Mouse (Mus musculus) hematopoietic stem cell, adult 5-6 weeks (primary cell): Measurements from ENCODE around the gene Tlr9. TPM values are rescaled to one million over a fixed set of nuclear protein-coding genes. Genes with fewer than 3 reads are reported as not detected.

Experiments used
- ATAC-seq, 2 experiments: fragments of 125-278 bp in 1 of 2; replicated peaks in 1 of 2; 2 replicates each; pipeline ENCODE4 v1.8.0; 2016 to 2017; ENCODE audit warnings: inconsistent platforms in 2 of 2, mild to moderate bottlenecking in 2 of 2, moderate number of reproducible peaks in 2 of 2, low read depth in 1 of 2, moderate TSS enrichment in 1 of 2; ENCODE audit not compliant: low FRiP score in 2 of 2, poor library complexity in 2 of 2, severe bottlenecking in 2 of 2, insufficient read depth in 1 of 2, low TSS enrichment in 1 of 2
- total RNA-seq: library from RNA; stranded (forward); fragments of 172-1452, 232-1000 nt; gene quantifications from 2 replicates; pipeline ENCODE4 v1.2.3, GENCODE M21; 2017

The Tlr9 gene
- total RNA-seq, 1 experiment from 2014 or later, result 0.84 TPM

GRCm38 (mm10) chr9:106199535-106200272, 22.7 kb upstream of the Tlr9 start, which contains the start of gene Ppm1m:
Gene Ppm1m (minus strand): TSS chr9:106199746.
- no peak; a peak in 1 of 4 replicates for ATAC-seq

GRCm38 (mm10) chr9:106201895-106202294, 20.5 kb upstream of the Tlr9 start:
- ATAC-seq, result no peak

DNA sequence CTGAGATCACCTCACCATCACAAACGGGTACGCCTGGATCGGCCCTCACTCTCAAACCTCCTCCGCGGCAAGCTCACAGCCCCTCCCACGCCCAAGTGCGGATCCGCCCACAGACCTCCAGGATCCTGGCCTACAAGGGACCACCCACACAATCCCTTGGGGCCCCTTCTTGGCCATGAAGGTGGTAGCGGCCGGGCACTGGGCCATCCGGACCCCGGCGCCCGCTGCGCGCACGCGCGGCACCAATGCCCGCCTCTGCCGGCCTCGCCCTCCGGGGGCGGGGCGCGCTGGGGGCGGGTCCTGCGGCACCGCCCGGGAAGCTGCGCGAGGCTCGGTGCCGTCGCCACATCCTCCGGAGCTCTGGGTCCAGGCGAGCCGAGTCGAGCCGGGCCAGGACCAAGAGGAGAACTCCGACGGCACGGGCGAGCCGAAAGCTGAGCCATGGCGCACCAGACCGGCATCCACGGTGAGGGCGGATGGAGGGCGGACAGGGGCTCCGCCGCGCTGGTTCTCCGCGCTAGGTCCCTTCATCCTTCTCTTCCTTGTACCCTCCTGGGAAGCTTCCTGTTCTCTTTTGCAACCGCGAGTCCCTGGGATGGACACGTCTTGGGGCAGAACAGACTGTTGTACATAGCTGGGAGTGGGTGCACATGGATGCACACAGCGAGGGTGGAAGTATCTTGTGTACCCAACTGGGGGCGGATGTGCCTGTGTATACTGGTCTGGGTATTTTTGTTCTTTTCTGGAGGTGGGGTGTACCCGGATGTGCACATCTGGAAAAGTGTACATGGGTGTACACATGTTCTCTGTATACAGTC, 19.4 kb upstream of the Tlr9 start, which contains the start of gene Twf2:
Twf2 (plus strand) TSS at position 290 of the 818 bp plus-strand sequence.
- ATAC-seq, result peak; percentile 70 to 76

DNA sequence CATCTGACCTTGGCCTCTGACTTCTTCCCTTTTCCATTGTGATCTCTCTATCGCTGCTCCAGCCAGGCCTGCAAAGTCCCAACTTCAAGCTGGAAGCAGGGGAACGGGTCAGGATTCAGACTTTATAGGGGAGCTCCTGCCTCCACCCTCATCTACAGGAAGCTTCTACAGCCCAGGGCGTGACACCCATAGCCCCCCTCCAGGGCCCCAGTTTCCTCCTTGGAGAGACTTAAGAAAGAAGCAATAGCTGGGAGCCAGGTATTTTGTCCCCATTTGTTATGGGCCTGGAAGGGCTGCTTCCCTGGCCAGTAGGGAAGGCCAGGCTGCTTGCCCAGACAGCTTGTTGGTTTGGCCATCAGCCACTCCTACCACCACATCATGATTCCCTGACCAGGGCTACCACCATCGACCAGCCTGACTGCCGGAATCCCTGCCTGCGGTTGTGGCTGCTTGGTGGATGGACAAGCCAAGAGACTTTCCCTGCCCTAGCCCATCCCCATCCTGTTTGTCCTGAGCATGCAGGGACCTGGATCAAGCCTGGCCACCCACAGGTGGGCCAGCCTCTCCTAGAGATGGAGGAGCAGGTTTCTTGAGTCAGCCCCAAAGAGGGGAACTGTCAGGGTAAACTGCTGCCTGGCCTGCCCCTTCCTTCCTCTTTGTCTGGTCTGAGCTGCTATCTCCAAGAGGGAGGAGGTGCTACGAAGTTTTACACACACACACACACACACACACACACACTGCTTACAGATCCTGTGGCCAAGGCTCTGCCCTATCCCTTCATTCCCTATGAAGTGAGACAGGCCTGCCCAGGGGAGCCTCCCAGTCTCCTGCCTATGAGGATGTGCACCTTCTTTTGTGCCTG, 18.2 kb upstream of the Tlr9 start:
- peak; percentile 13 to 20; a peak in 1 of 4 replicates for ATAC-seq

DNA sequence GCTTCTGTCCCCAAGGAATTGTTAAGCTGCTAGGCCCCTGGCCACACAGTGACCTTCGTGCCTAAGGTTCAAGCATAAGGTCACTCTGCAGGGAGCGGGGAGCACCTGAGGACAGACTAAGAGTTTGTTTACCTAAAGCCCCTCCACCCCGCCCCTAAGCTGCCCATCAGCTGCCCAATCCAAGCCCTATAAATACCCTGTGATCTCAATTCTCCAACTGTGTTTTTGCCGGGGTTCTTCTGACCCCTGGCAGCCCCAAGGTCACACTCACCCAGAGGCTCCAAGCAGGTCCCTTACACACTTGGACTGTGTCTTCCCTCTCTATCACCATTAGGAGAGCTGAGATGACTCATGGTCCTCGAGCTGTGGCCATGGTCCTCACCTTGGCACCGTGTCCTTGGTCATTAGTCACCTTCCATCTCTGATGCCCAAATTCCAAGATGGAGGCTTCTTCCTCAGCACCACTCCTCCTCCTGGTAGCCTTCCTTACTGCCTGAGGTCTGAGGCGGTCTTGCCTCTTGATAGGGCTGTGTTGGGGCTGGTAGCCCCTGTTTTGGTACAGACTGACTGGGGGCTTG, 16.6 kb upstream of the Tlr9 start:
- no peak for ATAC-seq

- ATAC-seq, result no peak
Observed at GRCm38 (mm10) chr9:106206515-106206914, 15.9 kb upstream of the Tlr9 start.

DNA sequence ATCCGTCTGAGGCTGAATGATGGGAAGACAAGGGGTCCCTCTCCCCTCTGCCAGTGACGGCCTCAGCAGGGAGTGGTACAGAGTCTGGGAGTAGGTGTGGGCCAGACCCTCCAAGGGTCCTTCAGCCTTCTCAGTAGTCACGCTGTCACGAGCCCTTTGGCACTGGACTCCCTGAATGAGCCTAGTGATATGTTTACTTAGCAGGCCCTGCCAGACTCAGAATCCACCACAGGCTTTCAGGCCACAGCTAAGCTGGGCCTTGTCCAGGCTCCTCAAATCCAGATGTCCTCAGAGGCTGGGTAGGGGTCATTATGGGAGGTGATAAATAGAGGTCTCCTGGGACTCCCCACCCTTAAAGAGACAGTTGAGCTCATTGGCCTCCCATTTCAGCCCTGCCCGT, 14.2 kb upstream of the Tlr9 start:
- no peak for ATAC-seq

GRCm38 (mm10) chr9:106209954-106210353, 12.4 kb upstream of the Tlr9 start:
- ATAC-seq, result no peak

- no peak for ATAC-seq
Observed at GRCm38 (mm10) chr9:106210853-106211609, 11.4 kb upstream of the Tlr9 start.

DNA sequence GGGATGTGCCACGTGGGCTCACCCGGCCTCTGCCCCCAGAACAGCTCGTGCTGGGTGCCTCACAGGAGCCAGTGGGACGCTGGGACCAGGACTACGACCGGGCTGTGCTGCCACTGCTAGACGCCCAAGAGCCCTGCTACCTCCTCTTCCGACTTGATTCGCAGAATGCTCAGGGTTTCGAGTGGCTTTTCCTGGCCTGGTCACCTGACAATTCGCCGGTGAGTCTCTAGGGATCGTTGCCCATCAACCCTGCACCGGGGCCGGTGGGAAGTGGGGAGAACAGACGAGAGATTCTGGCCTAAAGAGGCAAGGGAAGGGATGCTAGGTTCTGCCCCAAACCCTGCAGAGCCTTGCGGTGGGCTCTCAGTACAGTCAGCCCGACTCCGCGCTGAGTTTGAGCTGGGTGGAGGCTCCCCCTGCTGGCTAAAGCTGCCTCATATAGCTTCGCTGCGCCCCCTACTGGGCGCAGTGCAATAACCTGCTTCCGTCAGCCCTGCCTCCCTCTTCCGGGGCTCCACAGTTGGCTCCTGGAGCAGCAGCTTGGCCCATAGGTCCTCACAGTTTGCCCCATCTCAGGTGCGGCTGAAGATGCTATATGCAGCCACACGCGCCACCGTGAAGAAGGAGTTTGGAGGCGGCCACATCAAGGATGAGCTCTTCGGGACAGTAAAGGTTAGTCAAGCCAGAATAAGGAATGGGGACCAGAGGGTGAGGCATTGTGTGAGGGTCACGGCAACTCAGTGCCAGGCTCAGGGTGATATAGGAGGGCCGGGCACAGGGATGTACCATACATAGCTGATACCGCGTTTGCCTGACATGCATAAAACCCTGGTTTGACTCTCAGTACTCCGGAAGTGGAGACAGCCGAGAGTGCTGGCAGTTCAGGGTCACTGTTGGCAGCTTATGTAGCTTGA, 10.5 kb upstream of the Tlr9 start:
- ATAC-seq, result peak; percentile 91 to 95

DNA sequence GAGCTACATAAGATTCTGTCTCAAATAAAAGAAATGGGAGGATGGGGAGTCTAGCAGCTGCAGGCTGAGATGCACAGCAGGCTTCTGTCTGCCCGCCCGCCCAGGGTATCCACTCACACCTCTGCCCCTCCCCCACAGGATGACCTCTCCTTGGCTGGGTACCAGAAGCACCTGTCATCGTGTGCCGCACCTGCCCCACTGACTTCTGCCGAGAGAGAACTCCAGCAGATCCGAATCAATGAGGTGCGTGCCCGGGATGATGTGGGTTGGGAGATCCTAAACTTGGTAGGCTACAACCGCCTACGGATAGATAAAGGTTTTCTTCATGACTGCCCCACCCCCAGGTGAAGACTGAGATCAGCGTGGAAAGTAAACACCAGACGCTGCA, 9.8 kb upstream of the Tlr9 start:
- no peak for ATAC-seq

DNA sequence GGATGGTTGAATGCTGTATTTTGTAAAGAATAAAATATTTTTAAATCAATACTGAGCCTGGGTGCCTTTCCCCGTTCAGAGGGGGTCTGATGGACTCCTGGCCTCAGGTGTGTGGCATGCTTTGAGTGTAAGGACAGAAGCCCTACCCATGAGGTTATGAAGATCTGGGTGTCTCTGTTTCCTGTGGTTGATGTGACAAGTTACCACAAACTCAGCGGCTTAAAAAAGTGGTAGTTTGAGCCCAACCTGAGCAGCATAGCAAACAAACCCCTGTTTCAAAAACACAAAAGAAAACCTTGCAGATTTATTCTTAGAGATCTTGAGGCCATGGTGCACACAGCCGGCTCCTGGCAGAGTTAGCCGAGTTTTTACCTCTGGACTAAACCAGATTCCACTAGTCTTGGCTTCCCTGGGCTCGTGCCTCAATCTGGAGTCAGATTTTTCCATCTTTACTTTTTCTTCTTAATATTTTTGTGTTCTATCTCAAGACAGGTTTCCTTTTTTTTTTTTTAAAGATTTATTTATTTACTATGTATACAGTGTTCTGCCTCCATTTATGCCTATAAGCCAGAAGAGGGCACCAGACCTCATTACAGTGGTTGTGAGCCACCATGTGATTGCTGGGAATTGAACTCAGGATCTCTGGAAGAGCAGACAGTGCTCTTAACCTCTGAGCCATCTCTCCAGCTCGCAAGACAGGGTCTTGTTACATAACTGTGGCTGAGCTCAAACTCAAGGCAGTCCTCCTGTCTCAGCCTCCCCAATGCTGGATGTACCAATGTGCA, 6.9 kb upstream of the Tlr9 start:
- ATAC-seq, result no peak

DNA sequence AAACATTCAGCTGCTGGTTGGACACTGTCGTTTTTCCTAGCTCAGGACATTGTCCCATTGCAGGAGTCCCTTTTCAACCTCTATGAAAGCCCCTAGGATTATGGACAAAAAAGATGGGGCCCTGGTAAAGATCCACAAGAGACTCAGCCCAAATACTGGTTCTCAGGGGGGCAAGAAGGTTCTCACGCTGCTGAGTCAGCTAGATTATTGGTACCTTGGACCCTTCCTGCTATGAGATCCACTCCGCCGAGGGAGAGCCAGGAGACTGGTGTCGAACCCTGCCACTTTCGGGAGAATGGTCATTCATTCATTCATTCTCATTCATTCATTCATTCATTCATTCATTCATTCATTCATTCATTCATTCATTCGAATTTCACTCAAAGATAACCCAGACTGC, 5.4 kb upstream of the Tlr9 start:
- ATAC-seq, result no peak

DNA sequence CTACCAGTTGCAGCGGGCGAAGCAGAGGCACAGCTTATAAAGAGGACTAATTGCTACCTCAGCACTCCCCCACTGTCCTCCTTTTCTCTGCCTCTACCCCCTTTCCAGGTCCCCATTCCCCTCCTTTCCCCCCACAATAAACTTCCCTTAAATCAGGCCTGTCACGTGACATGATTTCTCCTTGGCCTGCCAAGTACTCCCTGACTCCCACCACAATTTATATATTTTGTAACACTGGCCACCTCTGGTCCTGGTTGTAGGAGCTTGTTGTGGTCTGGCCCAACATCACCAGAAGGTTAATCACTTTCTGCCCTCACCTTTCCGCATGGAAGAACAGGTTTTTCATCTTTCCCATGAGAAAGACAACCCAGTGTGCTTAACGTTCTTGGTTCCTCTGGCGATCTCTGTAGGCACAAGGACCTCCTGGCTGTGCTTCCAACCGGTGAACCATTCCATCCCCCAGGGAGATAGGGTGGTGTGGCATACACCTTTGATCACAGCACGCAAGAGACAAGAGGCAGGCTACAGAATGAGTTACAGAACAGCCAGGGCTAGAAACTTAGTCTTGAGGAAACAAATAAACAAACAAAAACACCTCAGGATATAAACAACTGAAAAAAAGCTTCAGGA, 1.4 kb upstream of the Tlr9 start:
- ATAC-seq, result no peak

DNA sequence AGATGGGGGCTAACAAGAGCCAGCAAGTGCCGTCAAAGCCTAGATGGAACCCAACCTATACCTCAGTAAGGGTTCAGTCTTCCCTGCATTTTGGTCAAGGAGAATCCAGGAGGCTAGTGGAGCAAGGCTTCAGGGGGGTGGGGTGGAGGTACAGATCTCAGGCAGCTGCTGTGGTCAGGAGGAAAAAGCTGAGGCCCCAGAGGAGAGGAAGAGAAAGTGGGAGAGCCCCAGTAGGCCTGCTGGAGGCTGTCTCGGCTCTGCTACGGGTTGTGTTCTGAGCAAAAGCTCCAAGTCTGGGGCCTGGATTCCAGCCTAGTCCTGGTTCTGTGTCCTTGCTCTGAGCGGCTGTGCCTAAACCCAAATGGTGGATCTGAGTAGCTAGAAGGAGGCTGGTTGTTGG, 596 bp downstream of the Tlr9 start:
- ATAC-seq, result peak in 1 of 2 experiments; percentile 30; a peak in 1 of 4 replicates
